Comparison of ENCODE assay signal across 13 mouse cellular contexts in genomic region chr1:79710678-79711077, GRCm38 (mm10). TPM values are rescaled to one million over a fixed set of nuclear protein-coding genes. Genes with fewer than 3 reads are reported as not detected.
A peak's percentile ranks its signal among the peaks of the same experiment; 100 is the strongest.
DNase-seq lines count a peak whose midpoint lies in the region; ATAC-seq lines count a peak whose summit lies in the region.
"Had no signal": no experiment of that assay in that cellular context is flagged by ENCODE, and none has a peak within 500 bp of the region (broad histone marks: within the 10 kb centered on the region; RNA-seq: fewer than 3 reads in every experiment).

No protein-coding gene starts in this region.

- 0 out of 2 replicates have a peak overlapping the region, but pooled peaks have one; percentile 7 for H3K27ac ChIP-seq in forebrain, embryonic 15.5 days (replicated peaks)
- H3K27ac ChIP-seq in forebrain, embryonic 12.5 days, result no peak overlapping the region
- 0 out of 2 replicates have a peak overlapping the region, but pooled peaks have one; percentile 41 for H3K27ac ChIP-seq in neural tube, embryonic 15.5 days (replicated peaks)
- H3K27ac ChIP-seq: intestine, embryonic 15.5 days had no signal

- no peak overlapping the region for H3K4me2 ChIP-seq in forebrain, embryonic 15.5 days (replicated peaks)
- no peak overlapping the region for H3K4me2 ChIP-seq in forebrain, embryonic 12.5 days
- H3K4me2 ChIP-seq in neural tube, embryonic 15.5 days, result no peak overlapping the region
- H3K4me2 ChIP-seq: intestine, embryonic 15.5 days had no signal

- WGBS in forebrain, embryonic 15.5 days, result 29% methylated on average over 4 of the region's 4 CpGs
- 56% methylated on average over 4 of the region's 4 CpGs for WGBS in forebrain, embryonic 12.5 days
- WGBS in neural tube, embryonic 15.5 days, result 47% methylated on average over 4 of the region's 4 CpGs

- intact Hi-C loops in left cerebral cortex, postnatal 36 days (cut with DNase I), result no loop called here

- peak; percentile 22 for DNase-seq in kidney, postnatal 14 days
- no peak for DNase-seq in kidney, adult 8-10 months
- DNase-seq in right cerebral cortex, adult 2 months (ENCODE audit: low spot score in 2 of 2), result peak; percentile 25 to 41
- no peak for DNase-seq in right cerebral cortex, postnatal 25 days
- no peak for DNase-seq in left cerebral cortex, postnatal 36 days (ENCODE audit: low spot score in 2 of 2)
- DNase-seq: adrenal gland, postnatal 14 days; cerebellum, adult 9-11 months; retina, postnatal 1 day had no signal

- peak; percentile 57 for ATAC-seq in forebrain, embryonic 15.5 days (replicated peaks)
- ATAC-seq in forebrain, embryonic 12.5 days (ENCODE audit: low FRiP score), result no peak
- ATAC-seq in neural tube, embryonic 15.5 days (ENCODE audit: low FRiP score), result peak; percentile 50
- ATAC-seq: intestine, embryonic 15.5 days had no signal

- H3K4me3 ChIP-seq in forebrain, embryonic 15.5 days, result no peak overlapping the region
- H3K4me3 ChIP-seq in forebrain, embryonic 12.5 days (replicated peaks), result no peak overlapping the region
- H3K4me3 ChIP-seq in neural tube, embryonic 15.5 days (replicated peaks), result no peak overlapping the region
- H3K4me3 ChIP-seq: intestine, embryonic 15.5 days; myocyte had no signal

- H3K36me3 ChIP-seq in forebrain, embryonic 15.5 days, result peaks cover 6% of the 10 kb centered on the region; the same call in 1 of the 2 replicates
- H3K36me3 ChIP-seq in forebrain, embryonic 12.5 days (replicated peaks), result no peaks in the 10 kb centered on the region
- peaks cover 55% of the 10 kb centered on the region for H3K36me3 ChIP-seq in neural tube, embryonic 15.5 days
- H3K36me3 ChIP-seq: intestine, embryonic 15.5 days had no signal

- peaks cover 15% of the 10 kb centered on the region for H3K4me1 ChIP-seq in forebrain, embryonic 15.5 days
- H3K4me1 ChIP-seq in forebrain, embryonic 12.5 days, result no peaks in the 10 kb centered on the region; the same call in 1 of the 2 replicates
- peaks cover 4% of the 10 kb centered on the region for H3K4me1 ChIP-seq in neural tube, embryonic 15.5 days
- H3K4me1 ChIP-seq: intestine, embryonic 15.5 days had no signal

- no peaks in the 10 kb centered on the region for H3K9me3 ChIP-seq in forebrain, embryonic 15.5 days
- H3K9me3 ChIP-seq in forebrain, embryonic 12.5 days, result no peaks in the 10 kb centered on the region
- no peaks in the 10 kb centered on the region for H3K9me3 ChIP-seq in neural tube, embryonic 15.5 days (replicated peaks)
- H3K9me3 ChIP-seq: intestine, embryonic 15.5 days had no signal

- H3K9ac ChIP-seq in forebrain, embryonic 15.5 days (replicated peaks), result no peak overlapping the region
- no peak overlapping the region for H3K9ac ChIP-seq in forebrain, embryonic 12.5 days
- no peak overlapping the region for H3K9ac ChIP-seq in neural tube, embryonic 15.5 days (replicated peaks)
- H3K9ac ChIP-seq: intestine, embryonic 15.5 days had no signal

- H3K27me3 ChIP-seq in forebrain, embryonic 15.5 days, result no peaks in the 10 kb centered on the region
- H3K27me3 ChIP-seq in forebrain, embryonic 12.5 days, result no peaks in the 10 kb centered on the region
- no peaks in the 10 kb centered on the region for H3K27me3 ChIP-seq in neural tube, embryonic 15.5 days (replicated peaks)
- H3K27me3 ChIP-seq: intestine, embryonic 15.5 days had no signal

RNA-seq across cellular contexts. Expression of gene Ap1s3, which starts 38.9 kb away (rescaled TPM):
- not detected in 2 replicates for polyA plus RNA-seq in forebrain, embryonic 15.5 days (2015; fragmentation: Nextera tagmentation; extraction: Ambion mirVana)
- 0.15 TPM in 1 of 2 replicates, not detected in the other for polyA plus RNA-seq in forebrain, embryonic 12.5 days (2016; fragmentation: Nextera tagmentation; extraction: Ambion mirVana)
- polyA plus RNA-seq in neural tube, embryonic 15.5 days (2015; fragmentation: Nextera tagmentation; extraction: Ambion mirVana), result 0.13 and 0.95 TPM in 2 replicates
- total RNA-seq in left cerebral cortex, postnatal 36 days (2021), result 1 to 10 TPM; 2.5 to 4.4 TPM

Comparison
In these comparisons a context has a peak if more than half of its experiments do, and no peak if none do; other contexts are left out.
1. DNase-seq: peak in kidney, postnatal 14 days (single experiment) and right cerebral cortex, adult 2 months (2 of 2); none in kidney, adult 8-10 months (0 of 2), right cerebral cortex, postnatal 25 days (single experiment) and left cerebral cortex, postnatal 36 days (0 of 2).